Mouse (Mus musculus) midbrain, embryonic 14.5 days (tissue): Measurements from ENCODE around the gene Gemin6. TPM values are rescaled to one million over a fixed set of nuclear protein-coding genes. Genes with fewer than 3 reads are reported as not detected.
"Not testable (repeated sequence)": the region's sequence is repeated elsewhere in the genome, so short reads cannot be mapped to it uniquely, and the experiment has no call there.

Experiments
- ATAC-seq: fragments of 200-750 bp; cut with Nextera tagmentation; 2 replicates; pipeline ENCODE4 v1.8.0; 2017; ENCODE audit warnings: moderate number of reproducible peaks, moderate library complexity; ENCODE audit not compliant: low FRiP score, low TSS enrichment
- DNase-seq: peaks from one replicate; pipeline ENCODE4 v3.0.0-alpha.2; 2015
- H3K27ac ChIP-seq: fragments of 300-500 bp; sonication (generic); replicated peaks from 2 replicates; pipeline ENCODE4 v1.5.1; 2014; ENCODE audit warnings: mild to moderate bottlenecking, low read depth, low read length, moderate library complexity
- H3K27me3 ChIP-seq: fragments of 300-500 bp; sonication (generic); 2 replicates; pipeline ENCODE4 v1.6.1; 2014; ENCODE audit warnings: low read length, control low read depth, mixed read lengths; ENCODE audit not compliant: control insufficient read depth, insufficient read depth
- H3K36me3 ChIP-seq: fragments of 300-500 bp; sonication (generic); 2 replicates; pipeline ENCODE4 v1.6.1; 2014; ENCODE audit warnings: low read length, control low read depth; ENCODE audit not compliant: control insufficient read depth, insufficient read depth
- H3K4me1 ChIP-seq: fragments of 300-500 bp; sonication (generic); 2 replicates; pipeline ENCODE4 v1.6.1; 2014; ENCODE audit warnings: mild to moderate bottlenecking, antibody characterized with exemption, low read length, control low read depth; ENCODE audit not compliant: control insufficient read depth, insufficient read depth
- H3K4me2 ChIP-seq: fragments of 300-500 bp; sonication (generic); 2 replicates; pipeline ENCODE4 v1.6.1; 2014; ENCODE audit warnings: mild to moderate bottlenecking, low read length, moderate library complexity
- H3K4me3 ChIP-seq: fragments of 300-500 bp; sonication (generic); replicated peaks from 2 replicates; pipeline ENCODE4 v1.5.1; 2014; ENCODE audit warnings: low read depth, low read length
- H3K9ac ChIP-seq: fragments of 300-500 bp; sonication (generic); replicated peaks from 2 replicates; pipeline ENCODE4 v1.6.1; 2014; ENCODE audit warnings: mild to moderate bottlenecking, low read length, moderate library complexity
- H3K9me3 ChIP-seq: fragments of 300-500 bp; sonication (generic); 2 replicates; pipeline ENCODE4 v1.6.1; 2016; ENCODE audit warnings: low read length, control low read depth, mixed read lengths; ENCODE audit not compliant: control insufficient read depth
- WGBS: fragments of 180-500 bp; shearing (Covaris S2); extraction: QIAGEN DNeasy Blood & Tissue Kit; methylation state at CpG from one replicate; pipeline ENCODE4 v1.1.7; 2014; 5-methylcytosine and 5-hydroxymethylcytosine counted together
- polyA plus RNA-seq: library from polyadenylated mRNA; unstranded; fragments of >200 nt; fragmentation: Nextera tagmentation; extraction: Ambion mirVana; gene quantifications from 2 replicates; pipeline ENCODE4 v1.2.1, GENCODE M21; 2014

Gene Gemin6
- polyA plus RNA-seq, 1 experiment from 2014 or later: 19.4 TPM

GRCm38 (mm10) chr17:80241594-80241993 is 17.4 kb downstream of the Gemin6 start:
- Histone ChIP-seq H3K27me3 (no peaks in the 10 kb centered on the region), H3K4me2 (no peak overlapping the region), H3K9ac (no peak overlapping the region), H3K4me3 (no peak overlapping the region), H3K4me1 (no peaks in the 10 kb centered on the region), H3K27ac (no peak overlapping the region), H3K9me3 (no peaks in the 10 kb centered on the region), H3K36me3 (peaks cover 95% of the 10 kb centered on the region)
- ATAC-seq (no peak), DNase-seq (no peak)
- WGBS: 93% methylated on average over 9 of the region's 9 CpGs

DNA sequence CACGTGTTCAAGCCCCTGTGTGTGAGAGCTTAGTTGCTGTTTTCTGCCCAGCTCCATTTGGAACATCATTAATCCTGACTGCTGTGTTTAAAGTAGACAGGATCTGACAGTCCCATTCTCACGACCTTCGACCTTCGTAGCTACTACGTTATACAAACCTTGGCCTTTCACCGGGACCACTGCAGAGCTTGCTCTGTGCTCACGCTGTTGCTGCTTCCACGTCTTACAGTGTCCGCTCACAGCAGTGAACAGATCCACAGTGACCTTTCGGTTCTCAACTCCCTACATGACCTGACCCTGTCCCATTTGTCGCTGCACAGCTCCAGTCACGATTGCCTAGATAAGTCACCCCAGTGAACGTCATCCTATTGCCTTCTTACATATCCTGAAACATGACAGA is 18.9 kb downstream of the Gemin6 start:
- WGBS: 80% methylated on average over 13 of the region's 13 CpGs
- no peaks in the 10 kb centered on the region for H3K27me3 ChIP-seq
- no peak overlapping the region for H3K4me2 ChIP-seq
- peaks cover 97% of the 10 kb centered on the region for H3K36me3 ChIP-seq
- H3K9me3 ChIP-seq: no peaks in the 10 kb centered on the region
- no peak overlapping the region for H3K27ac ChIP-seq
- DNase-seq (no peak), ATAC-seq (no peak)
- no peaks in the 10 kb centered on the region for H3K4me1 ChIP-seq
- H3K9ac ChIP-seq: no peak overlapping the region
- no peak overlapping the region for H3K4me3 ChIP-seq

DNA sequence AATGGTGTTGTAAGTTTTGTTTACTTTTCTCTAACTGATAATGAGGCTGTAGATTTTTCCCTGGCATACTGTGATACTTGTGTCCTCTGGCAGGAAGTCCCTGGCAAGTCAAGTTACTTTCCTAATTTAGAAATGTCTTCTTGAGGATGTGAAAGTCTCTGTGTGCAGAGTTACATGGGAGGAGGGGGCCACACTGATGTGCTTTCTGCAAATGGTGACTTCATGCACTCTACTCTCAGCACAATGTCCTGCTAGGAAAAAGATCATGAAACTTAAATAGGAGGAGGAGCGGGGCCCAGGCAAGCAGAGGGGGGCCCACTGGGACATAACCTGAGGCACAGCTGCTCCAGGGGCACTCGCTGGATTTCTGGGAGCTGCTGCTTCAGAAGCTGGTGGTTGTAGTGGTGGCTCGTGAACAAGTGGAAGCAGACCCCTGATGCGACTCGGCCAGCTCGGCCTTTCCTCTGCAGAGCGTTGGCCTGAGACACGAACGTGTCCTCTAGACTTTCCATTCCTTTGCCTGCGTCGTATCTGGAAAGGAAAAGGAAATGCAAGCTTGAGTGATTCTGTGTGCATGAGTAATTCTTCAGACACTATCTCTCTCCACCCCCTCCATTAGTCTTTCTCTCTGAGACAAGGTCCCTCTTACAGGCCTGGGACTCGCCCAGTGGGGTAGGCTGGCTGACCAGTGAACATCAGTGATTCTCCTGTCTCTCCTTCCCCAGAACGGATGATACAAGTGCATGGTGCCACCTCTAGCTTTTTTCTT is 28.7 kb downstream of the Gemin6 start:
- ATAC-seq (no peak), DNase-seq (no peak)
- Histone ChIP-seq H3K27me3 (no peaks in the 10 kb centered on the region), H3K4me2 (no peak overlapping the region), H3K27ac (no peak overlapping the region), H3K9ac (no peak overlapping the region), H3K36me3 (peaks cover 98% of the 10 kb centered on the region), H3K4me1 (no peaks in the 10 kb centered on the region), H3K9me3 (no peaks in the 10 kb centered on the region), H3K4me3 (no peak overlapping the region)
- 75% methylated on average over 13 of the region's 13 CpGs for WGBS

DNA sequence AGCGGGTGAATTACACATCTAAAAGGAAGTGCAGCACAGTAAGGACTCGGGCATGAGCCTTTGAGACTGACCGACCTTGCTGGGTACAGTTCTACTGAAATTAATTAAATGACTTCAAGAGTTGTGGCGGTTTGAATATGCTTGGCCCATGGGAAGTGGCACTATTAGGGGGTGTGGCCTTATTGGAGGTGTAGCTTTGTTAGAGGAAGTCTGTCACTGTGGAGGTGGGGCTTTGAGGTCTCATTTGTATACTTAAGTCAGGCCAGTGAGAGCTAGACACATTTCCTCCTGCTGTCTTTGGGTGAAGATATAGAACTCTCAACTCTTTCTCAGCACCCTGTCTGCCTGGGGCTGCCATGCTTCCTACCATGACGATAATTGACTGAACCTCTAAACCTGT is 30.2 kb downstream of the Gemin6 start:
- no peaks in the 10 kb centered on the region for H3K27me3 ChIP-seq
- DNase-seq (no peak), ATAC-seq (no peak)
- WGBS: 95% methylated on average over 5 of the region's 5 CpGs
- no peak overlapping the region for H3K4me2 ChIP-seq
- H3K36me3 ChIP-seq: peaks cover 97% of the 10 kb centered on the region
- no peaks in the 10 kb centered on the region for H3K9me3 ChIP-seq
- H3K27ac ChIP-seq: no peak overlapping the region
- no peaks in the 10 kb centered on the region for H3K4me1 ChIP-seq
- no peak overlapping the region for H3K4me3 ChIP-seq
- H3K9ac ChIP-seq: no peak overlapping the region

GRCm38 (mm10) chr17:80255208-80255607 is 31.0 kb downstream of the Gemin6 start:
- Histone ChIP-seq H3K36me3 (peaks cover 97% of the 10 kb centered on the region), H3K4me1 (no peaks in the 10 kb centered on the region), H3K4me3 (no peak overlapping the region), H3K9ac (no peak overlapping the region), H3K27ac (no peak overlapping the region), H3K9me3 (no peaks in the 10 kb centered on the region), H3K4me2 (no peak overlapping the region), H3K27me3 (no peaks in the 10 kb centered on the region)
- DNase-seq (no peak), ATAC-seq (no peak)
- 80% methylated on average over 13 of the region's 13 CpGs for WGBS

DNA sequence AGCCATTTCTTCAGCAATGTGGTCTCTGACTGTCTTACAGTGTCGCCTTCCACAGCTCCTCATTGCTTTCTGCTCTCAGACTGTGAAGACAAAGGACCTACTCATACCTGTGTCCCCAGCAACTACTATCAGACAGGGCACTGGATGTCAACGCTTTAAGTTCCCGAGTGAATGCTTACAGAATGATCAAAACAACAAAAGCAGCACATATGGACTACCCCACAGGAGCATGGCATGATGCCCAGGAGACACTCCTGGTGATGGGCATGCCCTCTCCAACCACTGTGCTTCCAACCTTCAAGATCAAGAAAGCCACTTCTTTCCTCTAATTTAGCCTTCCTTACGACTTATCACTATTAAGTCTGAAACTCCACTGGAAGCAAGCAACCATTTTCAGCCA is 42.8 kb downstream of the Gemin6 start:
- H3K4me3 ChIP-seq: no peak overlapping the region
- no peak overlapping the region for H3K4me2 ChIP-seq
- no peak overlapping the region for H3K27ac ChIP-seq
- no peaks in the 10 kb centered on the region for H3K4me1 ChIP-seq
- ATAC-seq (no peak), DNase-seq (no peak)
- H3K9ac ChIP-seq: no peak overlapping the region
- 98% methylated on average over 4 of the region's 4 CpGs for WGBS
- no peaks in the 10 kb centered on the region for H3K9me3 ChIP-seq
- H3K27me3 ChIP-seq: no peaks in the 10 kb centered on the region
- peaks cover 93% of the 10 kb centered on the region for H3K36me3 ChIP-seq

DNA sequence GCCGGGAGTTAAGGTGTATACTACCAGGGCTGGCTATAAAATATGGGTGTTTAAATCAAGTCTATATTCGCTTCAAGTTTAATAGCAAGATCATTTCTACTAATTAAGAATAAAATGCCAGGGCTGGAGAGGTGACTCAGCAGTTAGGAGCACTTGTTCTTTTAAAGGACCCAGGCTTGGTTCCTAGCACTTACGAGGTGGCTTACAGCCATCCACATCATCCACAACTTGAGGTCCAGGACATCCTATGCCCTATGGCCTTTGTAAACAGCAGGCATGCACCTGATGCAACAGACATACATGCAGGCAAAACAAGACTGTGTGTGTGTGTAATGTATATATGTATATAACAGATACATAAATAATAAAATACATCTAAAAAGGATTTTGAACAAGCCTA is 43.9 kb downstream of the Gemin6 start:
- H3K4me1 ChIP-seq: no peaks in the 10 kb centered on the region
- WGBS: 97% methylated on average over 3 of the region's 3 CpGs

DNA sequence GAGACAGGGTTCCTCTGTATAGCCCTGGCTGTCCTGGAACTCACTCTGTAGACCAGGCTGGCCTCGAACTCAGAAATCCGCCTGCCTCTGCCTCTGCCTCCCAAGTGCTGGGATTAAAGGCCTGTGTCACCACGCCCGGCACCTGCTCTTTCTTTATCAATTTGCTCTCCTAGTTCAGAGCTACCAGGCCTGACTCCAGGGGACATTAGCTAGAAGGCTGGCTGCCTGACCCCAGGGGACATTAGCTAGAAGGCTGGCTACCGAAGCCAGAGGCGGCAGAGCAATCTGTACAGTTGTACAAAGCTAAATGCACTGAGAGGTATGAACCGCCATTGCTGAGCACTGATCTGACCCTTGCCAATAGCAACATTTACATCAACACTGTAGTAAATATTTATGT is 46.4 kb downstream of the Gemin6 start:
- not testable (repeated sequence) for ATAC-seq

More for the DNA sequence above, 43.9 kb downstream of the Gemin6 start:
- peaks cover 94% of the 10 kb centered on the region for H3K36me3 ChIP-seq
- H3K27me3 ChIP-seq: no peaks in the 10 kb centered on the region
- DNase-seq (no peak), ATAC-seq (no peak)
- H3K4me2 ChIP-seq: no peak overlapping the region
- H3K9ac ChIP-seq: no peak overlapping the region
- H3K9me3 ChIP-seq: no peaks in the 10 kb centered on the region
- no peak overlapping the region for H3K4me3 ChIP-seq
- H3K27ac ChIP-seq: no peak overlapping the region

More for the DNA sequence above, 46.4 kb downstream of the Gemin6 start:
- DNase-seq, H3K9me3 ChIP-seq, H3K4me2 ChIP-seq, H3K4me3 ChIP-seq, H3K9ac ChIP-seq, H3K4me1 ChIP-seq, H3K27me3 ChIP-seq, H3K27ac ChIP-seq: not testable (repeated sequence)
- 91% methylated on average over 7 of the region's 7 CpGs for WGBS
- H3K36me3 ChIP-seq: peaks cover 94% of the 10 kb centered on the region
